Mouse (Mus musculus): ENCODE measurements around the gene Pnkd. TPM values are rescaled to one million over a fixed set of nuclear protein-coding genes. Genes with fewer than 3 reads are reported as not detected.

Pnkd gene
- total and polyA plus RNA-seq, 2 experiments from 2014 or later, result 310 to 345 TPM

DNA sequence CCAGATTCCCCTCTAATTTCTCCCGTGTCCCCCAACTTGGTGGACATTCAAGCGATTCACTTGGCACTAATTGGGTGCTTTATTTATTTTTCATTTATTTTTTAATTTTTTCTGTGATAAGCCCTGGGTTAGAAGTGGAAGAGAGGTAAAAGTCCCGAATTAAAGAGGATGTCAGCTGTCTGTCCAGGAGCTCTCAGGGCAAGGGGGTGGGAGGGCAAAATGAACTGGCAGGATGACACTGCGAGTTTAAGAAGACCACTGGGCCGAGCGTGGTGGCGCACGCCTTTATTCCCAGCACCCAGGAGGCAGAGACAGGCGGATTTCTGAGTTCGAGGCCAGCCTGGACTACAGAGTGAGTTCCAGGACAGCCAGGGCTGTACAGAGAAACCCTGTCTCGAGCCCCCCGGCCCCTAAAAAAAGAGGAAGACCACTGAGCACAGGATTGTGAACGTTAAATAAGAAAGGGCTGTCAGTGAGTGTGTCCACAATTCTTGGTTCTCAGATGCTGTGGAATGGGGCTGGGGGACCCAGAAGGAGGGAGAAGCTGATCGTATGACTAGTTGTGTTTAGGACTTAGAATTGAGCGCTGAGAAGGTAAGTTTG, 102.8 kb downstream of the Pnkd start:
- no peaks in the 10 kb centered on the region for H3K9me3 ChIP-seq (replicated peaks; ENCODE audit: control insufficient read depth, low read length)
- no peaks in the 10 kb centered on the region for H3K36me3 ChIP-seq (replicated peaks; ENCODE audit: control insufficient read depth, insufficient read depth, low read length)
- peak overlapping the region; percentile 58 for H3K4me2 ChIP-seq (ENCODE audit: low read depth, low read length)
- peak overlapping the region; percentile 98 for H3K27ac ChIP-seq (ENCODE audit: low read depth)
- H3K27me3 ChIP-seq (ENCODE audit: control insufficient read depth, insufficient read depth, low read length), result no peaks in the 10 kb centered on the region
- 0 out of 2 replicates have a peak, but pooled peaks cover 13% of the 10 kb centered on the region for H3K4me1 ChIP-seq (ENCODE audit: control insufficient read depth, insufficient read depth)
- no peak for ATAC-seq (ENCODE audit: insufficient read depth, low read depth)
- peak overlapping the region; percentile 69; the same call in 1 of the 2 replicates for H3K9ac ChIP-seq (replicated peaks; ENCODE audit: low read depth, low read length)
- 55% methylated on average over 15 of the region's 15 CpGs for WGBS
- peak overlapping the region; percentile 54 for H3K4me3 ChIP-seq (ENCODE audit: low read depth, low read length)
- TF ChIP-seq CTCF (IDR thresholded peaks at IDR 0.05; ENCODE audit: low read depth) (no peak), EP300 (IDR thresholded peaks at IDR 0.05; ENCODE audit: low read depth) (no peak)
- no peak for DNase-seq (ENCODE audit: low spot score)

DNA sequence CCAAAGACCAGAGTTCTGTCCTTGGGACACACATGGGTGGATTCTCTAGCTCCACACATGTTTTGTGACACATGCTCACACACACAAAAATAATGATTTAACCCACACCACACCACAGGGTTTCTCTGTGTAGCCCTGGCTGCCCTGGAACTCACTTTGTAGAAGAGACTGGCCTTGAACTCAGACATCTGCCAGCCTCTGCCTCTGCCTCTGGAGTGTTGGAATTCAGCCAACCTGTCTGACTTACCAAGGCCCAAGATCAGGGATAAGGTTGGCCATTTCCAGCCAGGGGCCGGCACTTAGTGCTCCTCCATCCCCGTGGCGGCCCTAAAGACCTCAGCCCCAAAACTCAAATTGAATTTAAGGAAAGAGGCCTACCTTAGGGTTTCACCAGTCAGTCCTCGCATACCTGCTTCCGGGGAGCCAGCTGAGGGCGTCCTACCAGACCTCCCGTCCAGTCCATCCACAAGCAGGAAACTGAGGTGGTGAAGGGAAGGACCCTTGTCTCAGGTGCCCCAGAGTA, 103.7 kb downstream of the Pnkd start:
- WGBS, result 77% methylated on average over 7 of the region's 7 CpGs

DNA sequence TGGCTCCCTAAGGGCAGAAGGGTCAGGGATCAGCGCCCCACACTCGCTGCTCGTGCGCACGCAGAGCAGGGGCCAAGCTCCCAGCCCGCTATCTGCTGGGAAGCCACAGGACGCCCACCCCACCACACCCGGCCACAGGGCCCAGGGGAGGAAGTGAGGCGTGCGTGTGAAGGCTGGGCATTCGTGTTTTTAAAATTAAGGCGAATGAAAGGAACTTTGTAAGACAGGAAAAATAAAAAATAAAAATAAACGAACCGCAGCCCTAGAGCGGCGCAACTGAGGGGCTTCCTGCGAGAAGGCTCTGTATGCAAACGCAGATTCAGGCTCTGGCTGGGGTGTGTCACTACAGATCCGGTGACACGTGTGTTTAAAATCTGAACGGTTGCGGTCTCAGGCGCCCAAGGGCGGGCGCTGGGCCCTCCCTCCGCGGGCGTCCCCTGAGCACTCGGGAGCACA, 105.1 kb downstream of the Pnkd start:
- 4% methylated on average over 29 of the region's 29 CpGs for WGBS
- 0 out of 2 replicates have a peak, but pooled peaks have one; percentile 7 for ATAC-seq (ENCODE audit: insufficient read depth, low read depth)
- H3K4me1 ChIP-seq (ENCODE audit: control insufficient read depth, insufficient read depth), result peaks cover 20% of the 10 kb centered on the region

More for the DNA sequence above, 103.7 kb downstream of the Pnkd start:
- 0 out of 2 replicates have a peak, but pooled peaks cover under 1% of the 10 kb centered on the region for H3K36me3 ChIP-seq (replicated peaks; ENCODE audit: control insufficient read depth, insufficient read depth, low read length)
- no peaks in the 10 kb centered on the region for H3K27me3 ChIP-seq (ENCODE audit: control insufficient read depth, insufficient read depth, low read length)
- peaks cover 20% of the 10 kb centered on the region for H3K4me1 ChIP-seq (ENCODE audit: control insufficient read depth, insufficient read depth)
- ATAC-seq (ENCODE audit: insufficient read depth, low read depth) (no peak), DNase-seq (ENCODE audit: low spot score) (no peak)
- H3K4me2 ChIP-seq (ENCODE audit: low read depth, low read length), result no peak overlapping the region
- H3K4me3 ChIP-seq (ENCODE audit: low read depth, low read length), result no peak overlapping the region
- H3K9ac ChIP-seq (replicated peaks; ENCODE audit: low read depth, low read length), result no peak overlapping the region
- H3K27ac ChIP-seq (ENCODE audit: low read depth), result no peak overlapping the region; the same call in 1 of the 2 replicates
- TF ChIP-seq CTCF (IDR thresholded peaks at IDR 0.05; ENCODE audit: low read depth) (no peak), EP300 (IDR thresholded peaks at IDR 0.05; ENCODE audit: low read depth) (no peak)
- no peaks in the 10 kb centered on the region for H3K9me3 ChIP-seq (replicated peaks; ENCODE audit: control insufficient read depth, low read length)

DNA sequence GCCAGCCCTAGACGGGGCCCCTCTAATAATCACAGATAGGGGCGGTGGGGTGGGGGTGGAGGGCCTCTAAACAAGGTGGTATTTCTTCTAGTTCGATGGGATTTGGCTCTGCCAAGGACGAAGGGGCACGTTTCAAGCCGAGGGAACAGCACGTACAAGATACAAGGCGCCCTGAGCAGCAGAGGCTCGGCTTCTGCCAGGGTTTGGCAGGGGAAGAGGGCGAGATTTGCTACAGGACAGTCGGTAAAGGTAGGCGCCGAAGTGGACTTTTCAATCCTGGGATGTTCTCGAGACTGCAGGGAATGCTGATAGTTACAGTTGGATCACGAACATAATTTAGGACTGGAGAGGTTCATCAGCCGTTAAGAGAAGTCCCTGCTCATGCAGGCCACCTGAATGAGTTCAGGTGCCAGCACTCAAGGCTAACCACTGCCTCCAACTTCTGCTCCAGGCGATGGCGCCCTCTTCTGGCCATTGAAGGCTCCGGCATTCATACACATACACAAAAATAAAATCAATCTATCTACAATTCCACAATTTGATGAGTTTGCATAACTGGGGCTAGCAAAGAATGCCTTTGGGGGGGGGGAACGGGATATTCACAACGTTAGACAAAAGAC, 105.7 kb downstream of the Pnkd start:
- Histone ChIP-seq H3K27me3 (ENCODE audit: control insufficient read depth, insufficient read depth, low read length) (no peaks in the 10 kb centered on the region), H3K27ac (ENCODE audit: low read depth) (peak overlapping the region; percentile 98), H3K9me3 (replicated peaks; ENCODE audit: control insufficient read depth, low read length) (no peaks in the 10 kb centered on the region), H3K4me2 (ENCODE audit: low read depth, low read length) (peak overlapping the region; percentile 94), H3K4me1 (ENCODE audit: control insufficient read depth, insufficient read depth) (peaks cover 20% of the 10 kb centered on the region), H3K9ac (replicated peaks; ENCODE audit: low read depth, low read length) (peak overlapping the region; percentile 46), H3K36me3 (replicated peaks; ENCODE audit: control insufficient read depth, insufficient read depth, low read length) (peaks cover 20% of the 10 kb centered on the region), H3K4me3 (ENCODE audit: low read depth, low read length) (peak overlapping the region; percentile 76)
- WGBS, result 2% methylated on average over 21 of the region's 21 CpGs
- DNase-seq (ENCODE audit: low spot score), result peak; percentile 75
- TF ChIP-seq CTCF (IDR thresholded peaks at IDR 0.05; ENCODE audit: low read depth), result peak; percentile 68
- TF ChIP-seq EP300 (IDR thresholded peaks at IDR 0.05; ENCODE audit: low read depth), result no peak
- no peak for ATAC-seq (ENCODE audit: insufficient read depth, low read depth)

More for the DNA sequence above, 105.1 kb downstream of the Pnkd start:
- peaks cover 15% of the 10 kb centered on the region for H3K36me3 ChIP-seq (replicated peaks; ENCODE audit: control insufficient read depth, insufficient read depth, low read length)
- H3K27ac ChIP-seq (ENCODE audit: low read depth), result peak overlapping the region; percentile 98
- peak; percentile 52 for DNase-seq (ENCODE audit: low spot score)
- peak overlapping the region; percentile 76 for H3K4me3 ChIP-seq (ENCODE audit: low read depth, low read length)
- no peaks in the 10 kb centered on the region for H3K9me3 ChIP-seq (replicated peaks; ENCODE audit: control insufficient read depth, low read length)
- peak overlapping the region; percentile 46 for H3K9ac ChIP-seq (replicated peaks; ENCODE audit: low read depth, low read length)
- H3K4me2 ChIP-seq (ENCODE audit: low read depth, low read length), result peak overlapping the region; percentile 94
- H3K27me3 ChIP-seq (ENCODE audit: control insufficient read depth, insufficient read depth, low read length), result no peaks in the 10 kb centered on the region
- TF ChIP-seq EP300 (IDR thresholded peaks at IDR 0.05; ENCODE audit: low read depth), result no peak
- TF ChIP-seq CTCF (IDR thresholded peaks at IDR 0.05; ENCODE audit: low read depth), result no peak

DNA sequence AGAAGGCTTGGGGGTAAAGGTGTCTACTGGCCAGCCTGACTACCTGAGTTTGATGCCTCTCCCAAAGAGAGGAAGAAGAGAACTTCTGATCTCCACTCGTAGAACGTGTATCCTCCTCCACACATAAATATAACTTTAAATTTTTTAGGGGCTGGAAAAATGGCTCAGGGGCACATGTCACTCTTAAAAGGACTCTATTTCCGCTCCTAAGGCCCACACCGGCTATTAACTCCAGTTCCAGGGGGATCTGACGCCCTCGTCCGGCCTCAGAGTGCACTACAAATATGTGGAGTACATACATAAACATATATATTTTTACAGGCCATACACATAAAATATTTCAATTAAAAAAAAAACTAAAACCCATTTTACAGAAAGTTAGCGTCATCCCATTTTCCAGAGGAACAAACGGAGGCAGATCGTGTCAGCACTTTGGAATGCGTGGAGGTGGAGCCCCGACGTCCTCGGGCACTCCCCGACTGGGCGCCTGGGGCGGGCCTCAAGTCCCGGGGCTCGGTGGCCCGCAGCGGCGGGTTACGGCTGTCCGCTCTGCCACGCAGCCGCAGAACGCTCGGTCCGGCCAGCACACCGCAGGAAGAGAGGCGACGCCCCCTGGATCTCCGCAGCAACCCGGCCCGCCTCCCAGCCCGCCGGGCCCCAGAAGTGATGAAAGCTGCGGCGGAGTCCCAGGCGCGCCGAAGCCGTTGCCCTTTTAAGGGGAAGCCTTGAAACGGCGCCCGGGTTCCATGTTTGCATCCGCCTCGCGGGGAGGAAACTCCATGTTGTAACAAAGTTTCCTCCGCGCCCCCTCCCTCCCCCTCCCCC, 106.4 kb downstream of the Pnkd start, which contains the start of gene Ctdsp1:
Gene Ctdsp1, plus strand, starts transcription at position 586 of the 825 bp plus-strand sequence.
- Histone ChIP-seq H3K4me2 (ENCODE audit: low read depth, low read length) (peak within 1 kb of the TSS; percentile 94), H3K4me1 (ENCODE audit: control insufficient read depth, insufficient read depth) (peaks cover 20% of the 10 kb centered on the region), H3K27ac (ENCODE audit: low read depth) (peak within 1 kb of the TSS; percentile 98), H3K36me3 (replicated peaks; ENCODE audit: control insufficient read depth, insufficient read depth, low read length) (peaks cover 21% of the 10 kb centered on the region), H3K9me3 (replicated peaks; ENCODE audit: control insufficient read depth, low read length) (no peaks in the 10 kb centered on the region), H3K4me3 (ENCODE audit: low read depth, low read length) (peak within 1 kb of the TSS; percentile 76), H3K9ac (replicated peaks; ENCODE audit: low read depth, low read length) (peak within 1 kb of the TSS; percentile 97), H3K27me3 (ENCODE audit: control insufficient read depth, insufficient read depth, low read length) (no peaks in the 10 kb centered on the region)
- ATAC-seq (ENCODE audit: insufficient read depth, low read depth), result peak; percentile 82
- 5% methylated on average over 49 of the region's 51 CpGs for WGBS
- DNase-seq (ENCODE audit: low spot score), result peak; percentile 99
- TF ChIP-seq CTCF (IDR thresholded peaks at IDR 0.05; ENCODE audit: low read depth) (0 out of 2 replicates have a peak, but pooled peaks have one; percentile 5), EP300 (IDR thresholded peaks at IDR 0.05; ENCODE audit: low read depth) (peak; percentile 74)

Data from heart, postnatal 0 days (tissue).